Mouse (Mus musculus): ENCODE results near the gene Atp1a1.

Atp1a1 gene

GRCm38 (mm10) chr3:101593266-101593651, 11.2 kb downstream of the Atp1a1 start:
- no peak for DNase-seq (ENCODE audit: low spot score)

- DNase-seq (ENCODE audit: low spot score) = no peak
Measured at GRCm38 (mm10) chr3:101592281-101593265, 11.9 kb downstream of the Atp1a1 start.

- DNase-seq (ENCODE audit: low spot score) = no peak
Measured at GRCm38 (mm10) chr3:101590380-101590779, 14.1 kb downstream of the Atp1a1 start.

- no peak for DNase-seq (ENCODE audit: low spot score)
Measured at GRCm38 (mm10) chr3:101588299-101588698, 16.2 kb downstream of the Atp1a1 start.

- no peak for DNase-seq (ENCODE audit: low spot score)
Measured at GRCm38 (mm10) chr3:101586794-101587193, 17.7 kb downstream of the Atp1a1 start.

GRCm38 (mm10) chr3:101578072-101578471, 26.4 kb downstream of the Atp1a1 start:
- DNase-seq (ENCODE audit: low spot score) = no peak

GRCm38 (mm10) chr3:101577361-101577760, 27.1 kb downstream of the Atp1a1 start:
- no peak for DNase-seq (ENCODE audit: low spot score)

- DNase-seq (ENCODE audit: low spot score) = no peak
Measured at GRCm38 (mm10) chr3:101575527-101576085, 28.9 kb downstream of the Atp1a1 start.

GRCm38 (mm10) chr3:101574463-101575193, 29.9 kb downstream of the Atp1a1 start:
- DNase-seq (ENCODE audit: low spot score) = no peak

GRCm38 (mm10) chr3:101572991-101573390, 31.5 kb downstream of the Atp1a1 start:
- DNase-seq (ENCODE audit: low spot score) = no peak

- DNase-seq (ENCODE audit: low spot score) = no peak
Measured at GRCm38 (mm10) chr3:101572174-101572626, 32.3 kb downstream of the Atp1a1 start.

GRCm38 (mm10) chr3:101571515-101572130, 32.9 kb downstream of the Atp1a1 start:
- no peak for DNase-seq (ENCODE audit: low spot score)

- DNase-seq (ENCODE audit: low spot score) = no peak
Measured at GRCm38 (mm10) chr3:101570747-101571514, 33.6 kb downstream of the Atp1a1 start.

- no peak for DNase-seq (ENCODE audit: low spot score)
Measured at GRCm38 (mm10) chr3:101570246-101570645, 34.2 kb downstream of the Atp1a1 start.

- no peak for DNase-seq (ENCODE audit: low spot score)
Measured at GRCm38 (mm10) chr3:101568627-101569026, 35.9 kb downstream of the Atp1a1 start.

GRCm38 (mm10) chr3:101564011-101564410, 40.5 kb downstream of the Atp1a1 start:
- DNase-seq (ENCODE audit: low spot score) = no peak

- no peak for DNase-seq (ENCODE audit: low spot score)
Measured at GRCm38 (mm10) chr3:101562510-101563209, 41.8 kb downstream of the Atp1a1 start.

GRCm38 (mm10) chr3:101561948-101562347, 42.5 kb downstream of the Atp1a1 start:
- DNase-seq (ENCODE audit: low spot score) = no peak

GRCm38 (mm10) chr3:101560841-101561522, 43.5 kb downstream of the Atp1a1 start:
- no peak for DNase-seq (ENCODE audit: low spot score)

GRCm38 (mm10) chr3:101556712-101557111, 47.8 kb downstream of the Atp1a1 start:
- DNase-seq (ENCODE audit: low spot score) = no peak

All from urinary bladder, postnatal 10 days (tissue).